Mouse (Mus musculus): ENCODE data around the gene Tmprss11b. TPM values are rescaled to one million over a fixed set of nuclear protein-coding genes. Genes with fewer than 3 reads are reported as not detected.

Tmprss11b gene
- polyA plus RNA-seq, 1 experiment from 2014 or later: not detected

DNA sequence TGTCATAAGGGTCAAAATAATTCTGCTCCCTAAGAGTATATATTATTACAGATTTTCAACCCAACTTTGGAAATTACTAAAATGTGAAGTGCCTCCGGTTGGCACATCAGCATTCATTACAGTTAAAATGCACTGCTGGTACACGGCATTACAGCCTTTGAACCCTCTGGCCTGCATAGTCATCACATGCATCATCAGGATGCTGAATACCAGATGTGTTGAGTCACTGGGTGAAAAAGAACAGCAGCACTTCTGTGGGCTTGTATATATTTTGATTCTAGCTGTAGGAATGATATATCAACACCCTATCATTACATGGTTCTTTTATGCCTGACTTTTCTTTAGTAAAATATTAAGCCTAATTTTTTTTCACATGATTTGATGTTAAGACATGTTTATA lies 45.5 kb downstream of the Tmprss11b start:
- H3K4me1 ChIP-seq (ENCODE audit: control insufficient read depth, insufficient read depth, low read length): no peaks in the 10 kb centered on the region

DNA sequence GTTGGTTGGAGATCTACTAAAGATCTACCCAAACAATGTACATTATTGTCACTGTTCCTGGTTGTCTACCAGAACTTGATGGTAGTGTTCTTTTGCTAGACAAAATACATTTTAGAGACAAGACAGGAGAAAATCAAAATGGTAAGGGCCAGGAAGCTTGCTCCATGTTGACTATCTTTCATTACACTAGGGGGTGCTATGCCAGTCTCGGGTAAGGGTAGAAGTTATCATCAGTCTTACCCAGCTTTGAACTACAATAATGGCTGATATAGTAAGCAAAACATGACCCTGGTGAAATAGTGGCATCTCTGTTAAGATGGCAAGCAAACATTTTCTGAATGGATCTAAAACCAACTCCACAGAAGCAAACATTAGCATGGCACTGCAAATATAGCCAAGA lies 54.4 kb downstream of the Tmprss11b start:
- DNase-seq (no peak), ATAC-seq (ENCODE audit: low FRiP score, low TSS enrichment) (no peak)
- Histone ChIP-seq H3K9ac (replicated peaks; ENCODE audit: low read length) (no peak overlapping the region), H3K9me3 (ENCODE audit: control insufficient read depth, low read length) (no peaks in the 10 kb centered on the region), H3K27ac (replicated peaks; ENCODE audit: low read depth, low read length) (no peak overlapping the region), H3K4me1 (ENCODE audit: control insufficient read depth, insufficient read depth, low read length) (no peaks in the 10 kb centered on the region), H3K36me3 (ENCODE audit: control insufficient read depth, insufficient read depth, low read length) (no peaks in the 10 kb centered on the region), H3K4me2 (ENCODE audit: low read length) (no peak overlapping the region), H3K4me3 (replicated peaks; ENCODE audit: low read depth, low read length) (no peak overlapping the region), H3K27me3 (ENCODE audit: control insufficient read depth, insufficient read depth, low read length) (no peaks in the 10 kb centered on the region)
- whole genome bisulfite sequencing: 82% methylated on average over 1 of the region's 1 CpGs

More for the DNA sequence above, 45.5 kb downstream of the Tmprss11b start:
- ATAC-seq (ENCODE audit: low FRiP score, low TSS enrichment) (no peak), DNase-seq (no peak)
- no peak overlapping the region for H3K4me2 ChIP-seq (ENCODE audit: low read length)
- no peak overlapping the region for H3K4me3 ChIP-seq (replicated peaks; ENCODE audit: low read depth, low read length)
- no peak overlapping the region for H3K27ac ChIP-seq (replicated peaks; ENCODE audit: low read depth, low read length)
- H3K27me3 ChIP-seq (ENCODE audit: control insufficient read depth, insufficient read depth, low read length): no peaks in the 10 kb centered on the region
- H3K9me3 ChIP-seq (ENCODE audit: control insufficient read depth, low read length): no peaks in the 10 kb centered on the region
- no peaks in the 10 kb centered on the region for H3K36me3 ChIP-seq (ENCODE audit: control insufficient read depth, insufficient read depth, low read length)
- no peak overlapping the region for H3K9ac ChIP-seq (replicated peaks; ENCODE audit: low read length)
- WGBS: 85% methylated on average over 2 of the region's 2 CpGs

Other genes starting within 250 kb of the Tmprss11b start
- gene Tmprss11a, start 207.4 kb downstream of the Tmprss11b start, polyA plus RNA-seq (2014; fragmentation: Nextera tagmentation; extraction: Ambion mirVana): not detected in 2 replicates
- gene Tmprss11g, start 157.8 kb downstream of the Tmprss11b start, polyA plus RNA-seq (2014; fragmentation: Nextera tagmentation; extraction: Ambion mirVana): not detected in 2 replicates
- not detected in 2 replicates for gene Tmprss11f, start 43.9 kb downstream of the Tmprss11b start, polyA plus RNA-seq (2014; fragmentation: Nextera tagmentation; extraction: Ambion mirVana)
- gene Tmprss11e, start 69.5 kb upstream of the Tmprss11b start, polyA plus RNA-seq (2014; fragmentation: Nextera tagmentation; extraction: Ambion mirVana): not detected in 2 replicates
- gene Ythdc1, start 127.9 kb upstream of the Tmprss11b start, polyA plus RNA-seq (2014; fragmentation: Nextera tagmentation; extraction: Ambion mirVana): 44.4 and 50.1 TPM in 2 replicates
- not detected in 2 replicates for gene Ugt2b34, start 230.6 kb upstream of the Tmprss11b start, polyA plus RNA-seq (2014; fragmentation: Nextera tagmentation; extraction: Ambion mirVana)

Data from midbrain, embryonic 14.5 days (tissue).